Mouse (Mus musculus): ENCODE results near the gene Kif27. TPM values are rescaled to one million over a fixed set of nuclear protein-coding genes. Genes with fewer than 3 reads are reported as not detected.

Gene Kif27
- 0.20 and 0.22 TPM in 2 replicates for polyA plus RNA-seq (2015; fragmentation: Nextera tagmentation; extraction: Ambion mirVana)

GRCm38 (mm10) chr13:58358629-58359303 is at the start of gene Kif27:
Kif27 (minus strand) TSS chr13:58359122.

GRCm38 (mm10) chr13:58403243-58403642 is 44.3 kb upstream of the Kif27 start, which contains the start of gene Hnrnpk:
Hnrnpk (minus strand) TSS chr13:58403343.

GRCm38 (mm10) chr13:58402003-58402743 is 43.3 kb upstream of the Kif27 start, which contains the start of gene Rmi1:
Rmi1 (plus strand) TSS chr13:58402248.

GRCm38 (mm10) chr13:58384779-58385546 is 26.0 kb upstream of the Kif27 start, which contains the start of gene 2210016F16Rik:
2210016F16Rik (minus strand) TSS chr13:58385225.

GRCm38 (mm10) chr13:58275599-58275998 is 83.3 kb downstream of the Kif27 start, which contains the start of gene Gkap1:
Gkap1 (minus strand) TSS chr13:58275699.

MicroRNAs within 50 kb of the gene (microRNA counts, 519-probe panel; counts per million panel counts)
- 2,714 counts per million, percentile 37 among the panel's probes with 10 or more counts for microRNA mmu-miR-7a

Small RNA genes within 50 kb of the gene (microRNA-seq; reads per million reads assigned to microRNA genes)
- gene Mir6369 (not detected), gene Mir7-1 (51.6 reads per million, percentile 40 among the genes with 10 or more reads in this experiment)

Other genes starting within 250 kb of the Kif27 start
- gene Klhl3, start 245.5 kb downstream of the Kif27 start, polyA plus RNA-seq (2015; fragmentation: Nextera tagmentation; extraction: Ambion mirVana), result 0.82 and 0.91 TPM in 2 replicates
- 20.9 and 25.3 TPM in 2 replicates for gene Hnrnpa0, start 230.6 kb downstream of the Kif27 start, polyA plus RNA-seq (2015; fragmentation: Nextera tagmentation; extraction: Ambion mirVana)
- 22.3 and 23.1 TPM in 2 replicates for gene Idnk, start 201.5 kb downstream of the Kif27 start, polyA plus RNA-seq (2015; fragmentation: Nextera tagmentation; extraction: Ambion mirVana)
- 51.5 and 60.2 TPM in 2 replicates for gene Ubqln1, start 143.5 kb downstream of the Kif27 start, polyA plus RNA-seq (2015; fragmentation: Nextera tagmentation; extraction: Ambion mirVana)
- 14.9 and 18.9 TPM in 2 replicates for gene Gkap1, start 83.4 kb downstream of the Kif27 start, polyA plus RNA-seq (2015; fragmentation: Nextera tagmentation; extraction: Ambion mirVana)
- gene 2210016F16Rik, start 26.1 kb upstream of the Kif27 start, polyA plus RNA-seq (2015; fragmentation: Nextera tagmentation; extraction: Ambion mirVana), result 30.6 and 31.2 TPM in 2 replicates
- 11.9 and 14.5 TPM in 2 replicates for gene Rmi1, start 43.1 kb upstream of the Kif27 start, polyA plus RNA-seq (2015; fragmentation: Nextera tagmentation; extraction: Ambion mirVana)
- gene Hnrnpk, start 44.2 kb upstream of the Kif27 start, polyA plus RNA-seq (2015; fragmentation: Nextera tagmentation; extraction: Ambion mirVana), result 640 and 758 TPM in 2 replicates

Data from urinary bladder, postnatal 0 days (tissue).